Mouse (Mus musculus) lung, postnatal 36 days (tissue): ENCODE results near the gene Aimp2.
A peak's percentile ranks its signal among the peaks of the same experiment; 100 is the strongest.

Experiments
- DNase-seq: peaks from one replicate; pipeline ENCODE4 v3.0.0; 2022; ENCODE audit warnings: mixed read lengths

Aimp2 gene

DNA sequence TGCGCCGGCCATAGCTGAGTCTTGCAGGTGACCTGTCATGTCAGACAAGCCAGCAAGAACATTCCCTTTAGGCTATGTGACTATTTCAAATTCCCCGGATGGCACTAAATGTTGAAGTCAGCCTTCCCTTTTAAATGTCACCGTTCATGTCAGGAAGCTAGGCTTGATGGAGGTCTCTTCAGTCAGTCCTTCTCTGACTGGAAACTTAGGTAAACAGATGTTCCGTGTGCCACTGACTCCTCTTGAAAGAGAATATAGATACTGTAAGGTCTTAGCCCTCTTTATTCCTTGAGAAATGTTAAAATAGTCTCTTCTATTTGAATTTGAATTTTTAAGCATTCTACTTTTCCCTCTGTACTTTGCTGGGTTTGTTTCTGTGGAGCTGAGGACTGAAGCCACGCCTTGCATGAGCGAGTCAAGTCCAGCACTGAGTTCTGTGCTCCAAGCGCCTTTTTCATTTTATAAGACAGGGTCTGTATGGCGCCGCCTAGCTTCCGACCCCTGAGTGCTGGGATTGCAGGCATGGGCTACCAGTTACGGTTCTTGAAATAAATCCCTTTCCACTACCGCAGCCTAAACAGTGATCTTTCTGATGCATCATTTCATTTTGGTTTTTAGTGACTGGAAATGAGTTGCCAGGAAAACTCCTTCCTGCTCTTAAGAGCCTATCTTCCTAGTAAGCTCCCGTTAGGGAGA lies 11.9 kb downstream of the Aimp2 start, which contains the start of gene Ankrd61:
Gene Ankrd61 (minus strand): TSS at position 51 of the 696 bp plus-strand sequence.
- DNase-seq = no peak

DNA sequence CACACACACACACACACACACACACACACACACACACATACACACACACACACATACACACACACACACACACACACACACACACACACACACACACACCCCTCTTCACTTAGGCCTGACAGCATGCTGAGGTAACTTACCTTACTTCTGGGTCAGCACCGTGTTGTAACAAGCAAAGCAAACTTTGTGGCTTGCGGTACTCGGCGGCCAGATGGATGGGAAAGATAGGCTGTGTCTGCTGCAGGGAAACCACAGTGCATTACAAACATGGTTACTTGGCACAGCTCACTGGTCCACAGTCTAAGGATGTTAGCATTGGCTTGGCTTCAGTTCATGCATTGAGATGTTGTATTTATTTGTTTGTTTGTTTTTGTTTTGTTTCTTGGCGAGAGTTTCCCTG lies 16.3 kb downstream of the Aimp2 start:
- DNase-seq = peak; percentile 12

DNA sequence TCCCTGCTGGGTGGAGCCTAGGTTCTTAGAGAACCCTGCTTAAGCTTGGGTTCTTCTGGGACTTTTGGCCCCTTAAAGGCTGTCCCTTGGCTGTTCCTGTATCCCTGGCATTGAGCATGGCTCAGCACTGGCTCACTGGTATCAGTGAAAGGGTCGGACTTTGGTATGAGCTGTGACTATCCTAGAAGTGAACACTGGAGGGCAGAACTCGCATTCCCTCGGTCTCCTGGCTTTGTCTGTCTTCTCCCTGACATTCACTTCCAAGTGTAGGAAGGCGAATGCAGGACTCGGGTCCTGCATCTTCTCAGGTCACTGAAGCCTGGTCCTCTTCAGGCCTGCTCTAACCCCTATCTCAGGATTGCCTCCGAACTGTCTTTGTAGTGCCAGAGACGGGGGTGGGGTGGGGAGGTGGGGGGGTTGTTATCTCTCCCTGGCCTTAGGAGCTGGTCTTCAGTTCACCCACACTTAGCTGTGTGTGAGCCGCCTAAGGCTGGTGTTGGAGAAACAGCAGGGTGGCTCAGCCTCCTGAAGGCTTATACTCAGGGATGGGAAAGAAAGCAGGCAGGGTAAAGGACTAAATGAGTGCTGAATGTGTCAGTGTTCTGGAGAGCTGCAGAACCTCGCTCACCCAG lies 17.3 kb downstream of the Aimp2 start:
- DNase-seq = no peak

DNA sequence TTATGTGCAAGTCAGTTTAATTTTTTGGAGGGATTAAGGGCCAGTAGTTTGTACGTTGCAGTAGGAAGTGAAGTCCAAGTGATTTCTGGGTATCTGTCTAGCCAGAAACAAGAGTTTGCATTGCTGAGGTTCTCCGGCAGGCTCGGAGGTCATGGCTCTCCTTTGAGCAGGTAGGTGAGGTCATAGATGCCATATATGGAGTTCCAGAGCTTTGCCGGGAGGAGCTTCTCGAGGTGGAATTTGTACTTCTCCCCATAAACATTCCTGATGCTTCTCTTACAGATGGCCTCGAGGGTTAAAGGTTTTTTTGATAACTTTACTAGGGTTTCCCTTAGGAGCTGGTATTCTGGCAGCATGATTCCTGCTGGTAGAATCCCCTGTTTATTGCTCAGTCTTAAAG lies 18.9 kb downstream of the Aimp2 start:
- no peak for DNase-seq

DNA sequence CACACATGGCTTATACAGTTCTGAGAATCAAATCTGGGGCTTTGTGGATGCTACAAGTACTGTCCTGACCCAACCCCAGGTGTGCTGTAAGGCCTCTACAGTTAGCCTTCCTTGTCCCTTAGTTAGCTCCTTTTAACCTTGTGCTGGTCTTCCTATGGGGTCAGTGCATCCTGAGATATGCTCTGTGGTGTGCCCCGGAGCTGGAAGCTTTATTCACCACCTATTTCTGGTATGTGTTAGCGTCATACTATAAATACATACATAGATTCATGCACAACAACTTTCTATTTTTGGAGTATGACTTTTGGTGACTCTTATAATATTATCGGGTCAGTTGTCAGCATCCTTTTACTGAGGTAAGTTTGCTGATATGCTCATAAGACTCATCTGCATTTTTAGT lies 24.4 kb downstream of the Aimp2 start:
- no peak for DNase-seq

DNA sequence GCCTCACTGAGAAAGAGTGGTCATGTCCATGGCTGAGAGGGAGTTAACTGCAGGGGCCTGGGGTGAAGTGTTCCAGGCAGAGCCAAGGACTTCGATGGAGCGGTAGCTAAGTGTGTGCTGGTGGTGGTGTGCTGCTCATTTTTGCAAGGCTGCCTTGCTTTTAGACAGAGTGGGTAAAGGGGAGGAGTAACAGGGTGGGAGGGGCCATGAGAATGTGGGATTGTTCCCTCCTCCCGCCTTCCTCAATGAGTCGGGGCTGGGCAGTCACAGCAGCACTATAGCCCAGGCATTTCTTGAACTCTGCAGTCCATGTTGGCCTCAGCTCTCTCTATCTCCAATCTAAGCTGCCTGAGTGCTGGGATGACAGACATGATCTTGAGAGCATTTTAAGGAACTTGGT lies 35.1 kb downstream of the Aimp2 start:
- DNase-seq = no peak

DNA sequence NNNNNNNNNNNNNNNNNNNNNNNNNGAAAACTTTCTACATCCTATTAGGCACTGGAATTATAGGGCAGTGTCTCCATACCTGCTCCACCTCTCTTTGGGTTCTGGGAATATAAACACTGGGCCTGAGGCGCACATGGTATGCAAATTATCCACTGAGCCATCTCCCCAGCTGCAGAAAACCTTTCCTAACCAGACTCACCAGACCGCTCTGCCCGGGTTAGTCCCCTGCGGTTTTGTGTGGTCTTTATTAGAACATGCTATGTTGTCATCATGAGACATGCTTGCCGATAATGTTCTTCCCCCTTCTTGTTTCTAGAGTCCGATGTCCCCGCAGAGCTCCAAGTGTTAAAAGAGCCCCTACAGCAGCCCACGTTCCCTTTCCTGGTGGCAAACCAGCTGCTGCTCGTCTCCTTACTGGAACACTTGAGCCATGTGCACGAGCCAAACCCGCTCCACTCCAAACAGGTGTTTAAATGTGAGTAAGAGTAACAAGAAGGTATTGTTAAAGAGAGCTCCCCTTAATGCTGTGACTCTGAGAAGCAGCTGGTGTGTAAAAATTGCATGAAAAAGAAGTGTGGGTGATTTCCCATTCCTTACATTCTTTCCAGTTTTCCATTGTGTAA lies 38.0 kb downstream of the Aimp2 start:
- no peak for DNase-seq
